Mouse (Mus musculus): ENCODE results near the gene Vstm5.
"Not testable (repeated sequence)": the region's sequence is repeated elsewhere in the genome, so short reads cannot be mapped to it uniquely, and the experiment has no call there.

Vstm5 gene

GRCm38 (mm10) chr9:15261980-15262379 lies 23.1 kb downstream of the Vstm5 start:
- DNase-seq (ENCODE audit: low read depth in 1 of 2, low spot score in 2 of 2) = no peak

GRCm38 (mm10) chr9:15263487-15263886 lies 24.6 kb downstream of the Vstm5 start:
- no peak for DNase-seq (ENCODE audit: low read depth in 1 of 2, low spot score in 2 of 2)

GRCm38 (mm10) chr9:15273981-15274380 lies 35.1 kb downstream of the Vstm5 start:
- DNase-seq (ENCODE audit: low read depth in 1 of 2, low spot score in 2 of 2) = no peak

- DNase-seq (ENCODE audit: low read depth in 1 of 2, low spot score in 2 of 2) = no peak
Measured at GRCm38 (mm10) chr9:15276855-15277254, 38.0 kb downstream of the Vstm5 start.

GRCm38 (mm10) chr9:15278343-15278742 lies 39.5 kb downstream of the Vstm5 start:
- DNase-seq (ENCODE audit: low read depth in 1 of 2, low spot score in 2 of 2) = no peak

GRCm38 (mm10) chr9:15279139-15279648 lies 40.3 kb downstream of the Vstm5 start:
- no peak for DNase-seq (ENCODE audit: low read depth in 1 of 2, low spot score in 2 of 2)

GRCm38 (mm10) chr9:15279649-15280490 lies 41.0 kb downstream of the Vstm5 start, which contains the start of gene Med17:
TSS of gene Med17 (minus strand) at chr9:15279931.
- peak; percentile 82 to 89 for DNase-seq (ENCODE audit: low read depth in 1 of 2, low spot score in 2 of 2)

GRCm38 (mm10) chr9:15280491-15280879 lies 41.6 kb downstream of the Vstm5 start:
- no peak for DNase-seq (ENCODE audit: low read depth in 1 of 2, low spot score in 2 of 2)

GRCm38 (mm10) chr9:15285443-15285842 lies 46.6 kb downstream of the Vstm5 start:
- DNase-seq (ENCODE audit: low read depth in 1 of 2, low spot score in 2 of 2) = no peak

GRCm38 (mm10) chr9:15287846-15288245 lies 49.0 kb downstream of the Vstm5 start:
- DNase-seq (ENCODE audit: low read depth in 1 of 2, low spot score in 2 of 2) = no peak

- DNase-seq (ENCODE audit: low read depth in 1 of 2, low spot score in 2 of 2) = no peak
Measured at GRCm38 (mm10) chr9:15288402-15288801, 49.6 kb downstream of the Vstm5 start.

- DNase-seq (ENCODE audit: low read depth in 1 of 2, low spot score in 2 of 2) = no peak
Measured at GRCm38 (mm10) chr9:15289251-15289650, 50.4 kb downstream of the Vstm5 start.

GRCm38 (mm10) chr9:15297112-15297511 lies 58.3 kb downstream of the Vstm5 start:
- DNase-seq (ENCODE audit: low read depth in 1 of 2, low spot score in 2 of 2) = no peak

- no peak for DNase-seq (ENCODE audit: low read depth in 1 of 2, low spot score in 2 of 2)
Measured at GRCm38 (mm10) chr9:15298451-15298850, 59.6 kb downstream of the Vstm5 start.

GRCm38 (mm10) chr9:15300056-15300455 lies 61.2 kb downstream of the Vstm5 start:
- DNase-seq (ENCODE audit: low read depth in 1 of 2, low spot score in 2 of 2) = no peak

- DNase-seq (ENCODE audit: low read depth in 1 of 2, low spot score in 2 of 2) = peak in 1 of 2 experiments; percentile 19
Measured at GRCm38 (mm10) chr9:15301399-15301798, 62.6 kb downstream of the Vstm5 start.

- not testable (repeated sequence) for DNase-seq (ENCODE audit: low read depth in 1 of 2, low spot score in 2 of 2)
Measured at GRCm38 (mm10) chr9:15302006-15302405, 63.2 kb downstream of the Vstm5 start.

- no peak for DNase-seq (ENCODE audit: low read depth in 1 of 2, low spot score in 2 of 2)
Measured at GRCm38 (mm10) chr9:15302881-15303280, 64.0 kb downstream of the Vstm5 start.

GRCm38 (mm10) chr9:15305503-15306397 lies 66.9 kb downstream of the Vstm5 start, which contains the start of gene Taf1d:
TSS of gene Taf1d (plus strand) at chr9:15306214.
- peak; percentile 89 to 99 for DNase-seq (ENCODE audit: low read depth in 1 of 2, low spot score in 2 of 2)

- DNase-seq (ENCODE audit: low read depth in 1 of 2, low spot score in 2 of 2) = no peak
Measured at GRCm38 (mm10) chr9:15306398-15307119, 67.7 kb downstream of the Vstm5 start, which contains the start of gene 4931406C07Rik. TSS of gene 4931406C07Rik (minus strand) at chr9:15306448.

- no peak for DNase-seq (ENCODE audit: low read depth in 1 of 2, low spot score in 2 of 2)
Measured at GRCm38 (mm10) chr9:15307257-15307656, 68.4 kb downstream of the Vstm5 start.

All from monocyte, adult 2 months (primary cell).